Mouse (Mus musculus) layer of hippocampus, postnatal 10 days (tissue): ENCODE measurements at regions not wholly inside any gene's neighbourhood (a gene's known extent, or its start where the extent isn't known, plus 50 kb on each side); places are given as distances from the start of the nearest gene placed in this dataset.

Source experiments
- DNase-seq, 2 experiments: peaks; one replicate each; pipeline ENCODE4 v3.0.0; 2021; ENCODE audit warnings: low spot score in 2 of 2

DNA sequence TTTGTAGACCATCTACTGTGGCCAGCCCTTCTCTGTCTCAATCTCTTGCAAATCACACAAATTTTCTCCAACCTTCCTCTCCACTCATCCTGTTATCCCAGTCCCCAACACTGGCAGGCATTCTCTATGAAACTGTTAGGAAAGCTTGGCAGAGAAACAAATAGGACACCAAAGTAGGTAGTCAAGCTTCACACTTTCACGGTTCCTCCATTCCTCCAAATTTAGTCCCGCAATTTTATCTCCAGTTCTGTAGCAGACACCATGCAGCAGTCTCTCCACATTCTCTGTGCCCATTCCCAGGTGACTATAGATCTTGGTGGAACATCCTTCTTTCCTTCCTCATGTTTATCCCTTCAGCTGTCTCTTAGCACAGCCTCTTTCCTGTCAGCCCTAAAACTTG is 856.9 kb downstream of the Zpld1 start:
- no peak for DNase-seq

DNA sequence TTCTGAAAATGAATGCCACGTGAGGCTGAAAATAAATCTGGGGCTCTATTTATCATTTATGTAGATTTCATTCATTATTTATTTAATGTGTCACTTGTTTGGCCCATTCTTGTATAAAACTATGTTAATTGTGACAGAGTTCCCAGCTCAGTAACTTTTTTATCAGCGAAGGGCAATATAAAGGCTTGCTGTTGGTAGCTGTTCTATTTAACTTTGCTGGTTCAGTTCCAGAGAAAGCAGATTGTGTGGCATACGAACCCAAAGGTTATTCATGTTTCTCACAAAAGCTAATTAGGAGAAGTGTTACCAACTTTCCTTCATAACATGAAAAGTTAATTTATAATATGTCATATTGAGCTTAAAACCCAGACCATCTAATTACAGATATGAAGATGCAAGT is 891.1 kb downstream of the Zpld1 start:
- no peak for DNase-seq

DNA sequence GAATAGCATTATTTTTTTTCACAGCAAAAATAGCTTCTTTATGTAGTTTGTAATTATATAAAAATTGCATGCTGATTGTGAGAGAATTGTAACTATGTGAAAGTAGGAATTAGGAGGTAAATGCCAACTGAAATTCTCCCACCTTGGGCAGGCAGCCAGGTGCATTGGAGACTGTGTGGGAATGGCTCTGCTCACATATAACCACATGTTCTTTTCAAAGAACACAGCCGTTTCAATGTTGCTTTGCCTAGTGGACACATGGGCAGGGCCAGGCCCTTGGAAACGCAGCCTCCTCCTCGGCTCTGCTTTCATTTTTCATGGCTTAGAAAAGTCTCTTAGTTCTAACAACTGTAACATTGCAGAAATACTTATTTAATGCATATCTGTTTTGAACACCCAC is 913.8 kb downstream of the Zpld1 start:
- peak in 1 of 2 experiments; percentile 21 for DNase-seq

DNA sequence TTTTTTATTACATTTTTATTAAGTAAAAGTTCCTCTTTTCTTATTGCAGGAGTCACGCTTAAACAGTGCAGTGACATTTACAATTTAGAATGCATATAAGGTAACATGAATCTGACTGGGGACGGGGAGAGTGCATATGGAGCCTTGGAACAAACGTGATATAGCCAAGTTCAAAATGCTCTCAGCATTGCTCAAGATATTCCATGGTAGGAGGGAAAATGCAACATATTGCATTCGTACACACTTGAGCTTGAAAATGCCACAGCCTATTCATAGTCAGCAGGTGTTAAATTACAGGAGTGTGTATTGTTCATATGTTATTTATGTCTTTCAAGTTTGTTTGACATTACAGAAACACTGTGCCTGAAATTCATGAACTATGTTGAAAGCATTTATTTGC is 922.8 kb downstream of the Zpld1 start:
- DNase-seq: no peak

DNA sequence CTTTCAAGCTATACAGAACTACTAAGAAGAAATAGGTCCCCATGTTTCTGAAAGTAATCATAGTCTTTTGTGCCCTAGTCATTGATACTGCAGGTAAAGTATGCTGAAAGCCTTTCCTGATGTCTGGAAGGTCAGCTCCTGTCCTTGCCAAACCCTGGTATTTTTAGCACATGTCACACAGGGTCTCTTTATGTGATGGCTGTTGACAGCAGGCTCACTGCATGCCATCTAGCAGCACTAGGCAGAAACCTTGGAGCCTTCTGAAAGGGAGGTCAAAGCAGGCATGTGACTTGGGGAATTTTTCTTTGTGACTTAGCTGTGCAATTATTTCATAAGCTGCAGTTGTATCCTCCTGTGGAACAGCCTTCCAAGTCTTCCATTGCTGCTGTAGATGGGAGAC is 943.4 kb downstream of the Zpld1 start:
- no peak for DNase-seq

DNA sequence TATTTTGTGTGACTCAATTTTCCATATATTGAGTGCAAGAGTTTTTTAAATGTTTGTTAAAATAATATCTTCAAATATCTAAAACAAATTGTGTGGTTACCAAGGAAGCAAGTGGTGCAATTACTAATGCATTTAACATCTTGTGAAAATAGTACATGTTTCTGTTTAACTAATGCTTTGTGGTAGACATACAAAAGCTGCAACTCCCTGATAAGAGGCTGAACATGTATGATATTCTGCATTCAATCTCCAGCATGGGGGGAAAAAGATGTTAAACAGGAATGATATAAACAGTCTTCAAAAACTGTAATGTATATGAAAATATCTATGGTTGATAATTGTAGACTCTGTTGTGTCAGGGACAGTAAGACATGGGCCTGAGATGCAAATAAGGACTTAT is 949.0 kb downstream of the Zpld1 start:
- no peak for DNase-seq

DNA sequence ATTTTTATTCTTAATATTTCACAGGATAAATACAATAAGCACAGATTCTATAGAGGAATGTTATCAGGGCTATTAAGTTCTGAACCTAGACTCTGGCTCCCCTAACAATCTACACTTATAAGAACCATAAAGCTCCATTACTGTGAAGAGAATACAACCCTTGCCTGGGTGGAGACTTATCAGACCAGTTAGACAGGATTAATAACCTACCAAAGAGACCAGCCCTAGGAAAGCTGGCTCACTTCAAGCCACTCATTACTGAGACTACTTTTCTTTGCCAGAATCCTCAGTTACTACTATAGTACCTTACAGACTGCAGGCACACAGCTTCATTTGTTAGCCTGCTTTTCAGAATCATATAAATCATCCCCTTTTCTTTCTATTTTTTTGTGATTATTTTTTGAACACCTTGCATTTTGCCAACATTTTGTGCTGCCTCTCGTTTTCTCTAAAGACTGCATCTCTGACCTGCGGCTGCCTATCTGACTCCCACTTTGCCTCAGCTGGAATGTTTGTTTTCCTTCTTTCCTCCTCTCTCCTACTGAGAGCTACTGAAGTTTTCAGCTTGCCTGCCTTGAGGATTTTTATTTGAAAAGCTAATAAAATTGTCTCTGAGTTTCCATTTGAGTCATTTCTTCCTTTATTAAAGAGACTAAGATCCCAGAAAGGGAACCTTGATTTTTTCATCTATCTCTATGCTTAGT is 951.5 kb downstream of the Zpld1 start:
- no peak for DNase-seq
